Mouse (Mus musculus) liver, embryonic 13.5 days (tissue): ENCODE results near the gene Ccdc83. TPM values are rescaled to one million over a fixed set of nuclear protein-coding genes. Genes with fewer than 3 reads are reported as not detected.

Experiments used
- ATAC-seq: fragments of 200-750 bp; cut with Nextera tagmentation; 2 replicates; pipeline ENCODE4 v1.8.0; 2017; ENCODE audit warnings: low read depth, mild to moderate bottlenecking, moderate number of reproducible peaks, moderate library complexity
- DNase-seq: peaks from one replicate; pipeline ENCODE4 v3.0.0; 2022
- H3K27ac ChIP-seq: fragments of 300-500 bp; sonication (generic); 2 replicates; pipeline ENCODE4 v1.5.1; 2015; ENCODE audit warnings: moderate library complexity, mild to moderate bottlenecking, inconsistent platforms
- H3K27me3 ChIP-seq: fragments of 300-500 bp; sonication (generic); 2 replicates; pipeline ENCODE4 v1.6.1; 2015; ENCODE audit warnings: mild to moderate bottlenecking, inconsistent platforms
- H3K36me3 ChIP-seq: fragments of 300-500 bp; sonication (generic); 2 replicates; pipeline ENCODE4 v1.6.1; 2015; ENCODE audit warnings: mild to moderate bottlenecking, inconsistent platforms
- H3K4me1 ChIP-seq: fragments of 300-500 bp; sonication (generic); replicated peaks from 2 replicates; pipeline ENCODE4 v1.6.1; 2015; ENCODE audit warnings: inconsistent platforms
- H3K4me2 ChIP-seq: fragments of 300-500 bp; sonication (generic); 2 replicates; pipeline ENCODE4 v1.6.1; 2015; ENCODE audit warnings: inconsistent platforms, mild to moderate bottlenecking, moderate library complexity
- H3K4me3 ChIP-seq: fragments of 300-500 bp; sonication (generic); replicated peaks from 2 replicates; pipeline ENCODE4 v1.5.1; 2015; ENCODE audit warnings: mild to moderate bottlenecking, inconsistent platforms
- H3K9ac ChIP-seq: fragments of 300-500 bp; sonication (generic); 2 replicates; pipeline ENCODE4 v1.6.1; 2015; ENCODE audit warnings: mild to moderate bottlenecking, inconsistent platforms
- H3K9me3 ChIP-seq: fragments of 300-500 bp; sonication (generic); replicated peaks from 2 replicates; pipeline ENCODE4 v1.6.1; 2016; ENCODE audit warnings: inconsistent platforms
- WGBS: fragments of 180-500 bp; shearing (Covaris S2); methylation state at CpG from one replicate; pipeline ENCODE4 v1.1.7; 2015; ENCODE audit not compliant: insufficient replicate concordance; 5-methylcytosine and 5-hydroxymethylcytosine counted together
- polyA plus RNA-seq: library from polyadenylated mRNA; unstranded; fragments of >200 nt; fragmentation: Nextera tagmentation; extraction: Ambion mirVana; gene quantifications from 2 replicates; pipeline ENCODE4 v1.2.1, GENCODE M21; 2015

Ccdc83 gene
- not detected in 2 replicates for polyA plus RNA-seq

- Histone ChIP-seq H3K27ac (no peak within 1 kb of the TSS), H3K4me3 (peak within 1 kb of the TSS; percentile 25; the same call in 1 of the 2 replicates), H3K4me1 (peaks cover 5% of the 10 kb centered on the region), H3K4me2 (peak within 1 kb of the TSS; percentile 62), H3K36me3 (no peaks in the 10 kb centered on the region), H3K27me3 (no peaks in the 10 kb centered on the region), H3K9me3 (no peaks in the 10 kb centered on the region), H3K9ac (no peak within 1 kb of the TSS)
- peak; percentile 58; the same call in 1 of the 2 replicates for ATAC-seq
- DNase-seq, result peak; percentile 54
- 6% methylated on average over 28 of the region's 28 CpGs for WGBS
These were observed at the start of gene Ccdc83 for GRCm38 (mm10) chr7:90265289-90265970. Gene Ccdc83, minus strand, starts transcription at chr7:90265777.

GRCm38 (mm10) chr7:90313421-90313820 is 47.8 kb upstream of the Ccdc83 start:
- no peak for ATAC-seq
- no peak overlapping the region for H3K9ac ChIP-seq
- no peak overlapping the region for H3K27ac ChIP-seq
- WGBS, result 14% methylated on average over 3 of the region's 3 CpGs
- H3K27me3 ChIP-seq, result no peaks in the 10 kb centered on the region
- H3K9me3 ChIP-seq, result no peaks in the 10 kb centered on the region
- no peak overlapping the region for H3K4me3 ChIP-seq
- H3K4me2 ChIP-seq, result no peak overlapping the region
- no peak for DNase-seq
- no peaks in the 10 kb centered on the region for H3K4me1 ChIP-seq
- H3K36me3 ChIP-seq, result no peaks in the 10 kb centered on the region

DNA sequence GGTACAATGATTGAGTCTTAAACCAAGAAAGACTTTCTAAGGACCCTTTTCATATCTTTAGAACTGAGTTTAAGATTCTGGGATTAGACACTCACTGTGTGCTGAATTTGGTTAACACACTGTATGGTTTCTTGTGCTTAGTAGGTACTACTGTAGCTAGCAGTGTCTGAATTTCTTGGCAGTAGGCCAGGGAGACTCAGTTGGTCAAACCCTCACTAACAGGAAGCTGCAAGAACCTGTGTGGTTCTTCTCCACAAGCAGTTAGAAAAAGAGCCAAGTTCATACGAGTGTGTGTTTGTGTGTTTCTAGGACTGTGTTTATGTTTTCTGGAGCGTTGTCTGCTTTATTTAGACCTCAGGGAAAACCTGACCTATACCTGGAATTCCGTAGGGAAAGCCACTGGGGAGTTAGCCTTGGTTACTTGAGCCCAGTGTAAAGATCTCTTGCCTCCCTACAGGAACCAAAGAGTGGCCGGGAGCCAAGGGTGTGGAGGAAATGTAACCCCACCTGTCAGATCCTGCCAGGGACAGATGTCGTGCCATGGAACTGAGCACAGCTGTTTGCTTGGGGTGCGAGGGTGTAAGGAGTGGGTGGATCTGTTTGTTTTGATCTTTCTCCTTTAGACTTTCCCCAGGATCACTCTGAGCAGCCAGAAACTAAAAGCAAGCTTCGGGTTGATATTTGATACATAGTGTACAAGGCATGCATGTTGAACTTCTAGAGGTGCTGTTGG is 46.7 kb upstream of the Ccdc83 start:
- no peaks in the 10 kb centered on the region for H3K27me3 ChIP-seq
- H3K4me3 ChIP-seq, result no peak overlapping the region
- no peak for DNase-seq
- H3K27ac ChIP-seq, result no peak overlapping the region
- H3K4me2 ChIP-seq, result no peak overlapping the region
- no peaks in the 10 kb centered on the region for H3K4me1 ChIP-seq
- ATAC-seq, result no peak
- no peaks in the 10 kb centered on the region for H3K36me3 ChIP-seq
- no peaks in the 10 kb centered on the region for H3K9me3 ChIP-seq
- 34% methylated on average over 7 of the region's 7 CpGs for WGBS
- H3K9ac ChIP-seq, result no peak overlapping the region

- DNase-seq (no peak), ATAC-seq (no peak)
- H3K4me2 ChIP-seq, result no peak overlapping the region
- H3K27me3 ChIP-seq, result peaks cover 23% of the 10 kb centered on the region
- no peak overlapping the region for H3K4me3 ChIP-seq
- H3K9ac ChIP-seq, result no peak overlapping the region
- H3K27ac ChIP-seq, result no peak overlapping the region
- H3K9me3 ChIP-seq, result no peaks in the 10 kb centered on the region
- no peaks in the 10 kb centered on the region for H3K4me1 ChIP-seq
- WGBS, result 59% methylated on average over 6 of the region's 6 CpGs
- no peaks in the 10 kb centered on the region for H3K36me3 ChIP-seq
These were observed 42.4 kb upstream of the Ccdc83 start for GRCm38 (mm10) chr7:90308003-90308402.

DNA sequence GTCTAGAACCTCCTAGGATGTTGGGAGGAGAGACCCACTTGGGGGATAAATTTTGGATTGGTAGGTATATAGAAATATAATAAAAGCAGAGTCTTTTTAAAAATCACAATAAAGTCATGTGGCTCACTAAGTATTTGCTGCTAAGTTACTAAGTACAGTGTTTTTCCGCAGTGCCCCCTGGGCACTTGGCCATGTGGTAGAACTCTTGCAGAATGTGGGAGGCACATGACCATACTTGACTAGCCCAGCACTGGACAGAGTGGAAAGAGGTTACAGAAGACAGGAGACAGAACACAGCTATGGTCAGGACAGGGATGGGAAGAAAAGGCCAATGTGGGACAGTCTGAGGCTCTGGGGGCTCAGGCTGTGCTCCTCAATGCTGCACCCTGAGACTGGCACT is 41.4 kb upstream of the Ccdc83 start:
- 69% methylated on average over 1 of the region's 1 CpGs for WGBS
- no peaks in the 10 kb centered on the region for H3K9me3 ChIP-seq
- ATAC-seq (no peak), DNase-seq (no peak)
- H3K27me3 ChIP-seq, result peaks cover 33% of the 10 kb centered on the region
- no peak overlapping the region for H3K27ac ChIP-seq
- no peak overlapping the region for H3K4me2 ChIP-seq
- H3K9ac ChIP-seq, result no peak overlapping the region
- no peak overlapping the region for H3K4me3 ChIP-seq
- peaks cover 7% of the 10 kb centered on the region; the same call in 1 of the 2 replicates for H3K4me1 ChIP-seq
- H3K36me3 ChIP-seq, result no peaks in the 10 kb centered on the region

- Histone ChIP-seq H3K4me2 (no peak overlapping the region), H3K9me3 (no peaks in the 10 kb centered on the region), H3K27me3 (peaks cover 40% of the 10 kb centered on the region), H3K4me3 (no peak overlapping the region), H3K4me1 (peaks cover 7% of the 10 kb centered on the region; the same call in 1 of the 2 replicates), H3K36me3 (no peaks in the 10 kb centered on the region), H3K27ac (no peak overlapping the region), H3K9ac (no peak overlapping the region)
- DNase-seq, result no peak
- WGBS, result 54% methylated on average over 3 of the region's 3 CpGs
- no peak for ATAC-seq
These were observed 40.5 kb upstream of the Ccdc83 start for GRCm38 (mm10) chr7:90306079-90306478.

DNA sequence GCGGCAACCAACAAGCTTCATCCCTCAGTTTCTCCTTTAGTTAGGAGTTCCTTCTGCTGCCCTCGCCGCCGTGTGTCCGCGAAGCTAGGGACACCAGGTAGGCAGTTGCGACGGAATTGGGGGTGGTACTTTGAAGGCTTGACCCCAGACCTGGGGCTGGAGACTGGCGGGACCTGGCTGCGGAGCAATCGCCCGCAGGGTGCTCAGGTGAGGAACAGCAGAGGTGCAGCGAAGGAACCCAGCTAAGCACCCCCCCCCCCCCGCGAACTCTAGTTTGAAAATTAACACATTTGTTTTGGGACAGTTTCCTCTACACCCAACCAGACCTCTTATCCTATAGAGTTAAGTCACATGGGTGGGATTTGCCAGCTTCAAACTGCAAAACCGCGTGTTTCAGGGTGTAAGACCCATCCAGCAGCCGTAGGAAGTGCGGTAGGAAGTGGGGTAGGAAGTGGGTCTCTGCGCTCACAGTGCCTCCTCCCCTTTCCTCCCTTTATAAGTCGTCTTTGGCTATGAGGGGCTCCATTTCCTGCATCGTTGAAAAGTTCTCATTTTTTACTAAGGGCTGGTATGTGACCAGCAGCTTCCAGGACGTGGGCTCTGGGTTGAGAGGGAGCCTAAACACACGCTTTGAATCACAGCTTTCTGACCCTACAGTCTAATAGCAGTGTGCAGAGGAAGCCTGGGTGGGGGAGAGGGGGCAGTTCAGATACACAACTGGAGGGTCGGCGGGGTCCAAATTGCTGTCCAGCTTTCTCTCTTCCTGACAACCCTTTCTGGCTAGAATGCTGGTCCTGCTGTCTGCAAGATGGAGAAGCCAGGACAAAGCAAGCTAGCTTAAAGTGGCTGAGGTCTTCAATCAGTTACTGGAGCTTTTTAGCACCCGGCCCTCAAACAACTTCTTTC is 37.3 kb upstream of the Ccdc83 start:
- Histone ChIP-seq H3K4me1 (peaks cover 7% of the 10 kb centered on the region; the same call in 1 of the 2 replicates), H3K27me3 (peaks cover 60% of the 10 kb centered on the region), H3K4me2 (peak overlapping the region; percentile 63), H3K9ac (no peak overlapping the region), H3K4me3 (peak overlapping the region; percentile 55), H3K36me3 (no peaks in the 10 kb centered on the region), H3K9me3 (no peaks in the 10 kb centered on the region), H3K27ac (no peak overlapping the region)
- WGBS, result 4% methylated on average over 27 of the region's 27 CpGs
- ATAC-seq (no peak), DNase-seq (no peak)

DNA sequence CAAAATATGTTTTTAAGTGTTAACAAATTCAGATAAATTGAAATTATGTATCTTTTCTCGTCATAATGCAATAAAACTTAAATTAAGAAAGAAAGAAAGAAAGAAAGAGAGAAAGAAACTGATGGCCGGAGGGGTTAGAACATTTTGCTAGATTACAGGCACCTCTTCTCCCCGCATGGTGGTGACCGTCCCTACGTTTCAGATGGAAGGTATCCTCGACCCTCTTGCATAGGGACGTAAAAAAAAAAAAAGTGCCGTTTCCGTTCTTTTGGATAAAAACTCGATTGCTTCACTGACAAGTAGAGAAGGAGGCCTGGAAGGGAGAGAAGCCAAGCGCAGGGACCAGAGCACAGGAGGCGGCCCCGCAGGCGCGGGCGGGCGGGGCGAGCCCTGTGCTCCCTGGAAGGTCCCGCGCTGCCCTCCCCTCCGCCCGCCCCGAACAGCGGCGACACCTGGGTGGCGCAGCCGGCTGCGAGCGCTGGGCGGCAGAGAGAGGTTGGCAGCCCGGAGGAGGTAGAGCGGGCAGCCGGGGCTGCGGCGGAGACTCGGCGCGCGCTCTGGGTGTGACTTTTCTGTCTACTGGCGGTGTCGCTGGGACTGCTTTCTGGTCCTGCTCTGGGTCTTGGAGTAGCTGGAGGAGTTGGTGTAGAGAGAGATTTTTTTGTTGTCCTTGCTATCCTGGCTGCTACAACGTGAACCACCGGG is 36.5 kb upstream of the Ccdc83 start, which contains the start of gene Sytl2:
TSS of gene Sytl2 (plus strand) at position 311 of the 705 bp plus-strand sequence.
- Histone ChIP-seq H3K27ac (no peak within 1 kb of the TSS), H3K9ac (peak within 1 kb of the TSS; percentile 39), H3K36me3 (no peaks in the 10 kb centered on the region), H3K4me1 (peaks cover 7% of the 10 kb centered on the region; the same call in 1 of the 2 replicates), H3K9me3 (no peaks in the 10 kb centered on the region), H3K27me3 (peaks cover 60% of the 10 kb centered on the region), H3K4me2 (peak within 1 kb of the TSS; percentile 63), H3K4me3 (peak within 1 kb of the TSS; percentile 55)
- no peak for DNase-seq
- 3% methylated on average over 36 of the region's 43 CpGs for WGBS
- peak; percentile 47; the same call in 1 of the 2 replicates for ATAC-seq

- H3K9me3 ChIP-seq, result no peaks in the 10 kb centered on the region
- no peak overlapping the region for H3K9ac ChIP-seq
- WGBS, result 58% methylated on average over 6 of the region's 6 CpGs
- no peak overlapping the region for H3K4me3 ChIP-seq
- H3K27ac ChIP-seq, result no peak overlapping the region
- no peak overlapping the region for H3K4me2 ChIP-seq
- H3K27me3 ChIP-seq, result no peaks in the 10 kb centered on the region
- H3K4me1 ChIP-seq, result no peaks in the 10 kb centered on the region
- DNase-seq, result no peak
- no peak for ATAC-seq
- H3K36me3 ChIP-seq, result no peaks in the 10 kb centered on the region
These were observed 26.3 kb upstream of the Ccdc83 start for GRCm38 (mm10) chr7:90291885-90292284.

- 52% methylated on average over 7 of the region's 7 CpGs for WGBS
- DNase-seq (no peak), ATAC-seq (no peak)
- H3K4me1 ChIP-seq, result no peaks in the 10 kb centered on the region
- H3K36me3 ChIP-seq, result no peaks in the 10 kb centered on the region
- no peaks in the 10 kb centered on the region for H3K27me3 ChIP-seq
- no peak overlapping the region for H3K27ac ChIP-seq
- no peak overlapping the region for H3K9ac ChIP-seq
- H3K4me2 ChIP-seq, result no peak overlapping the region
- no peaks in the 10 kb centered on the region for H3K9me3 ChIP-seq
- no peak overlapping the region for H3K4me3 ChIP-seq
These were observed 19.2 kb upstream of the Ccdc83 start for GRCm38 (mm10) chr7:90284793-90285192.
